Mouse (Mus musculus) 3134 (cell line): ENCODE results near the gene Tagln2.
A peak's percentile ranks its signal among the peaks of the same experiment; 100 is the strongest.

Experiments
- DNase-seq: peaks from one replicate; pipeline ENCODE4 v3.0.0-alpha.2; 2011; ENCODE audit warnings: low spot score; ENCODE audit not compliant: insufficient read length; ENCODE audit errors: extremely low read depth

Tagln2 gene

GRCm38 (mm10) chr1:172502145-172503110, 2.6 kb downstream of the Tagln2 start:
- peak; percentile 40 for DNase-seq

GRCm38 (mm10) chr1:172503111-172503997, 3.5 kb downstream of the Tagln2 start:
- peak; percentile 72 for DNase-seq

GRCm38 (mm10) chr1:172504756-172505155, 4.9 kb downstream of the Tagln2 start:
- no peak for DNase-seq

GRCm38 (mm10) chr1:172507001-172507400, 7.2 kb downstream of the Tagln2 start:
- peak; percentile 29 for DNase-seq

GRCm38 (mm10) chr1:172507701-172508100, 7.9 kb downstream of the Tagln2 start:
- DNase-seq, result no peak

GRCm38 (mm10) chr1:172508172-172508571, 8.3 kb downstream of the Tagln2 start:
- DNase-seq, result no peak

- no peak for DNase-seq
These were observed 9.4 kb downstream of the Tagln2 start for GRCm38 (mm10) chr1:172509235-172509634.

- DNase-seq, result no peak
These were observed 10.1 kb downstream of the Tagln2 start for GRCm38 (mm10) chr1:172509983-172510382.

GRCm38 (mm10) chr1:172510421-172510972, 10.7 kb downstream of the Tagln2 start:
- DNase-seq, result no peak

GRCm38 (mm10) chr1:172512962-172513361, 13.1 kb downstream of the Tagln2 start:
- no peak for DNase-seq

- no peak for DNase-seq
These were observed 13.8 kb downstream of the Tagln2 start for GRCm38 (mm10) chr1:172513525-172514212.

- no peak for DNase-seq
These were observed 14.3 kb downstream of the Tagln2 start for GRCm38 (mm10) chr1:172514213-172514529.

- no peak for DNase-seq
These were observed 14.9 kb downstream of the Tagln2 start for GRCm38 (mm10) chr1:172514551-172515268.

- no peak for DNase-seq
These were observed 15.5 kb downstream of the Tagln2 start for GRCm38 (mm10) chr1:172515396-172515795.

- no peak for DNase-seq
These were observed 18.2 kb downstream of the Tagln2 start for GRCm38 (mm10) chr1:172518013-172518412.

- DNase-seq, result no peak
These were observed 19.8 kb downstream of the Tagln2 start for GRCm38 (mm10) chr1:172519644-172520043.

- no peak for DNase-seq
These were observed 21.0 kb downstream of the Tagln2 start, which contains the start of gene Cfap45 for GRCm38 (mm10) chr1:172520576-172521440. Gene Cfap45, plus strand, starts transcription at chr1:172520801.

GRCm38 (mm10) chr1:172522524-172522923, 22.7 kb downstream of the Tagln2 start:
- DNase-seq, result no peak

GRCm38 (mm10) chr1:172523699-172524101, 23.9 kb downstream of the Tagln2 start:
- no peak for DNase-seq
